Mouse (Mus musculus) lung, postnatal 10 days (tissue): ENCODE results near the gene A030014E15Rik.
A peak's percentile ranks its signal among the peaks of the same experiment; 100 is the strongest.
"Not testable (repeated sequence)": the region's sequence is repeated elsewhere in the genome, so short reads cannot be mapped to it uniquely, and the experiment has no call there.

Source experiments
- DNase-seq: peaks from one replicate; pipeline ENCODE4 v3.0.0; 2021

Gene A030014E15Rik

DNA sequence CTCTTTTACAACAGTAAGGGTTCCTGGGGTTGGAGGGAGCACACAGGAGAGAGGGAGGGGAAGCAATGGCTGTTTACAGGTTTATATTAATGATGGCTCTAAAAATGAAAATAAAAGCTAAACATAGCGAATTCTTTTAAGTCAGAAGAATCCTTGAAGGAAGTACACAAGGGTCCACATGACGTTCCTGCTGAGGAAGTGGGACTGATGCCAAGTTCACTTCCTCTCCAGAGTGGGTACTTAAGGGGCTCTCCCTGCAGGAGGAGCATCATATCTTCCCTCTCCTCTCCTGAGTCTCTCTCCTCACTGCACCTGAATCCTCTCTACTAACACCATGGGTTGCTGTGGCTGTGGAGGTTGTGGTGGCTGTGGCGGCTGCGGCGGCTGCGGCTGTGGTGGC is at the start of gene A030014E15Rik:
TSS of gene A030014E15Rik (plus strand) at position 268 of the 400 bp plus-strand sequence.
- peak; percentile 56 for DNase-seq

GRCm38 (mm10) chr1:82879172-82879571 is 45.5 kb upstream of the A030014E15Rik start:
- DNase-seq, result no peak

DNA sequence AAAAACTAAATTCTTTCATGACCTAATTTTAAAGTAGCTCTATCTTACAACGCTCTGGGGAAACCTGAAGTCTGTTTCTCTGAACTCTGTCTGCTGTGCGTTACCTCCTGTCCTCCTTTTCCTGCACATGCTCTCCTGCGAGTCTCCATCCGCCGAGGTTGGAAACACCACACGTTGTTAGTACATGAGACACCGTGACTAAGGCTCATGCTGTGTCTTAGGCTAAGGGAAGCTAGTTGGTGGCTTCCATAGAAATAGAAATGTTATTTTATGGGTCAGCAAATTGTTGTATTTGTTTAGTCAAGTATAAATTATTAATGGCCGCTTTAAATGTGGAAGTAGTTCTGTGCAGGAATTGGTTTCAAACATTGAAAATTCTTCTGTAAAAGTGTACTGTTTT is 44.5 kb upstream of the A030014E15Rik start:
- no peak for DNase-seq

DNA sequence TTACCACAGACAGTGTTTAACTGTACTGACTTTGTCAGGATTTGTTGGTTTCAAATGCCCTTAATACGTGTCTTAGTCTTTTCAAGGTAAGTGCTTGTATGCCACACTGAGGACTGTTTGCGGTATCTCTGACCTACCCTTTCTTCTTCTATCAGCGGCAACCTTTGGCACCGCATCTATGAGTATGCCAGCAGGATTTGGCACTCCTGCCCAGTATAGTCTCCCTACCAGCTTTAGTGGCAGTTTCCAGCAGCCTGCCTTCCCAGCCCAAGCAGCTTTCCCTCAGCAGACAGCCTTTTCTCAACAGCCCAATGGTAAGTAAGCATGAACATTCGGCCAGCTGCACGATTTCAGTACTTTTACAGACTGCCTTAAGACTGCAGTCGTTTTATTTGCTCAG is 31.4 kb upstream of the A030014E15Rik start:
- no peak for DNase-seq

- no peak for DNase-seq
These were observed 24.1 kb upstream of the A030014E15Rik start for GRCm38 (mm10) chr1:82900567-82900966.

DNA sequence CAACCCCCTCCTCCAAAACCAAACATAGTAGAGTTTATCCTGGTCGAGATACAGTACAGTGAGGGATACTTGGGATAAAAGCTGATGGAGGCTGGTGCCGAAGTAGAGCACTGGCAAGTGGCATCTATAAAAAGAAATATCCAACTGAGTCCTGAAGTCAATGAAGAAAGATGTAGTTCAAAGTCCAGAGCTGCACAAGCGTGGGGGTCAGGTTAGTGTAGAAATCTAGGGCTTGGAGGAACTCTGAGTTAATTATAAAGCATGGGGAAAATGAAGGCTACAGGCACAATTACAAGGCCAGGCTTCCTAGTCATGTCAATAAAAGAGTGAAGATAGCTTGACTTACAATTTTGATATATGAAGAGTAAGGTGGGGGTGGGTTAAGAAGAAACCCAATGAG is 23.5 kb upstream of the A030014E15Rik start:
- no peak for DNase-seq

GRCm38 (mm10) chr1:82905886-82906285 is 18.8 kb upstream of the A030014E15Rik start:
- DNase-seq, result no peak

- DNase-seq, result peak; percentile 7
These were observed 11.7 kb upstream of the A030014E15Rik start, which contains the start of gene A030005L19Rik for GRCm38 (mm10) chr1:82913025-82913424. Gene A030005L19Rik (plus strand): TSS chr1:82913325.

DNA sequence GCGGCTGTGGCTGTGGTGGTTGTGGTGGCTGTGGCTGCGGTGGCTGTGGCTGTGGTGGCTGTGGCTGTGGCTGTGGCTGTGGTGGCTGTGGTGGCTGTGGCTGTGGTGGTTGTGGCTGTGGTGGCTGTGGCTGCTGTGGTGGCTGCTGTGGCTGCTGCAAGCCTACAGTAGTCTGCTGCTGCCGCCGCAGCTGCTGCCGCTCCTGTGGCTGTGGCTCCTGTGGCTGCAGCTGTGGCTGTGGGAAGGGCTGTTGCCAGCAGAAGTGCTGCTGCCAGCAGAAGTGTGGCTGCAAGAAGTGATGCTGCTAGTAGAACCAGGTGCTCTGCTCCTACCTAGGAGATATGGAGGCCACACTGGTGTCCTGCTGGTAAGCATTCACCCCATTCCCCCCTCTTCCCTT is 11.3 kb upstream of the A030014E15Rik start:
- DNase-seq, result not testable (repeated sequence)

GRCm38 (mm10) chr1:82930558-82930957 is 5.8 kb downstream of the A030014E15Rik start:
- DNase-seq, result not testable (repeated sequence)

GRCm38 (mm10) chr1:82931326-82931725 is 6.6 kb downstream of the A030014E15Rik start, which contains the start of gene Gm6217:
Gene Gm6217 (minus strand): TSS chr1:82931399.
- DNase-seq, result not testable (repeated sequence)

DNA sequence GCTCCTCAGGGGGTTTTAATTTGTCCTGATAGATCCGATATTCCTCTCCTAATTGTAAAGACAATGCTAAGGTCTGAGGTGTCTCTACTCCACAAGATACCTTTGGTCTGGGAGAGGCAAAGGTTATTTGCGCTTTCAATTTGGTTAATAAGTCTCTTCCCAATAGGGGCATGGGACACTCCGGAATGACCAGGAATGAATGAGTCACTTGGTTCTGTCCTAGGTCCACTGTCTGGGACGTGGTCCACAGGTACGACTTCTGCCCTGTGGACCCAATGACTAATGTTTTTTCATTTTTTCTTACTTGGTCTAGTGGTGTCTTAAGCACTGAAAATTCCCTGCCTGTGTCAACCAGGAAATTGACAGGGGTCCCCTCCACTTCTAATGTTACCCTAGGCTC is 13.9 kb downstream of the A030014E15Rik start:
- no peak for DNase-seq

DNA sequence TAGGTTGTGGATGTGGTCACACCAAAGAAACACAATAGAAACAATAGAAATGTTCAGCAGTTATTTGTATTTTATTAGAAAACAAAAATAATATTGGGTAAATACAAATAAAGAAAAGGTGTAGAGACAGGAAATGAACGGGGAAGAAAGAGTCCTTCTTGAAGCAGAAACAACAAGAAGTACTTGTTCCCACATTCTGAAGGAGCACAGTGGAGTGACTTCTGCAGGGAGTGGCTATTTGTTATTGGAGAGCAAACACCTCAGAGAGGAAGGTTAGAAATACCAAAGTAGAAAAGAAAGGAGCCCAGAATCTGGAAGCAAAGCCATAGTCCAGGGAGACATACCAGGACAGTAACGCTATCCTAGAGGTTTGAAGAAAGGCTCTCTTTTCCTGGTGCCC is 17.8 kb downstream of the A030014E15Rik start:
- DNase-seq, result peak; percentile 9

- not testable (repeated sequence) for DNase-seq
These were observed 18.6 kb downstream of the A030014E15Rik start, which contains the start of gene A030003K21Rik for GRCm38 (mm10) chr1:82943295-82943694. Gene A030003K21Rik (minus strand): TSS chr1:82943388.

- DNase-seq, result not testable (repeated sequence)
These were observed 21.3 kb downstream of the A030014E15Rik start for GRCm38 (mm10) chr1:82946029-82946428.

- no peak for DNase-seq
These were observed 23.9 kb downstream of the A030014E15Rik start for GRCm38 (mm10) chr1:82948601-82949000.

DNA sequence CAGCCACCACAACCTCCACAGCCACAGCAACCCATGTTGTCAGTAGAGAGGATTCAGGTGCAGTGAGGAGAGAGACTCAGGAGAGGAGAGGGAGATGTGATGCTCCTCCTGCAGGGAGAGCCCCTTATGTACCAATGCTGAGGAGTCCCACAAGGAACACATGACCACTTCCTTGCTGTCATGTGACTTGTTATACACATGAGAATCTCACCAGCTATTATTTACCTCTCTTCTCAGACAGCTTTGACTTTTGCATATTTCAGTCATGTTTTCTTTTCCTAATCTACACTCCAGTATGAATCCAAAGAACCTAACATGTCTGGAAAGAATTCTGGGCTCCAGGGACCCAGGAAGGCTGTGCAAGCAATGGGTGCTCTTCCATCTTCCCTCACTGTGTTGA is 31.2 kb downstream of the A030014E15Rik start, which contains the start of gene Gm7544:
TSS of gene Gm7544 (minus strand) at position 101 of the 400 bp plus-strand sequence.
- not testable (repeated sequence) for DNase-seq

- DNase-seq, result peak; percentile 10
These were observed 35.2 kb downstream of the A030014E15Rik start, which contains the start of gene Gm47955 for GRCm38 (mm10) chr1:82959870-82960385. Gene Gm47955 (plus strand): TSS chr1:82960286.

DNA sequence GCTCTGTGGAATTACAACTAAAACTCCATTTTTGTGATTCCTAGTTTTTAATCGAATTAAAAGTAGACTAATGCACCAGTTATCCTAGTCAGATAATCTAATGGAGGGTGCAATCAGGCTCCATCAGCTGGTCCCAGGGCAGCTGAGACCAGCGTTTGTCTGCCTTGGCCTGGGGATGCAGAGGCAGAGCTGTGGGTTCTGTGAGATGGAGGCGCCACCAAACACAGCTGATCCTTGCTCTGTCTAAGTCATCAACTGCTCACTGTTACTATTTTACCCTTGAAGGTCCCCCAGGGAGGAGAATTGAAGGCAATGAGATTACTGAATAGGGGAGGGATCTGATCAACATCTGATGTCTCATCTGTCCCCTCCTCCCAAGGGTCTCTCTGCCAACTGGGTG is 41.7 kb downstream of the A030014E15Rik start:
- DNase-seq, result no peak

- peak; percentile 66 for DNase-seq
These were observed 47.3 kb downstream of the A030014E15Rik start for GRCm38 (mm10) chr1:82972046-82972445.

GRCm38 (mm10) chr1:82973244-82973643 is 48.5 kb downstream of the A030014E15Rik start:
- DNase-seq, result peak; percentile 43

DNA sequence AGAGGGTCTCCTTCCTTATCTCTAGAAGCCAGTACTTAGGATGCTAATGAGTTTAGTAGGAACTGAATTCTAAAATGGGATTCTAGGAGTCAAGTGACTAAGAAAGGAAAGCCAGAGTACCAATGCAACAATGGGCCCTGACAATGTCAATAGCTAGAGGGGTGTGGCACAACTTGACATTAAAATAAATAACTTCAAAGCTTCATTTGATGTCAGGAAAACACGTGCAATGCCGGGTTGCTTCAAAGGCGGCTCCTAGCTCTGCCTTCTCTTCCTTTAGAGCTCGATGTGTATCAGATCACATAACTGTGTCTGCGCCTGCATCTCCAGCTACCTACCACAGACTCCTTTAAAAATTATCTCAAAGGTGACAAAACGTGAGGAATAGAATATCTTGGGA is 49.2 kb downstream of the A030014E15Rik start:
- DNase-seq, result peak; percentile 59

DNA sequence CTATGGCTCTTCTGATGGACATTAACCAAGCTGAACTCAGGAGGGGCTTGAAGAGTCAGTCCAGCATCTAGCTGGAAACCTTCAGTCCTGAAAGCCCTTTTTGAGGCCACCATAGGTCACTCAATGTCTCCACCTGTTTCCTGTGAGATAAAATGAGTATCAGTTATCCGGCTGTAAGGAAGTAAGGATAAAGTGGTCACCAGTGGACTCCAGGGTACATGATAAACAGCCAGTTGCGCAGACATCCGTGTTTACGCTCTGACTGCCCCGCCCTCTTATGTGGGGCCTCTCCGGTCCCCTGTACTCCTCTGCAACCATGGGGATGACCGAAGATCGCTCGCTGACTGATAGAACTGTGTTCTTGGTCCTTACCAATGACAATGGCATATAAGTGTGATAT is 49.6 kb downstream of the A030014E15Rik start:
- DNase-seq, result peak; percentile 78
